Mouse (Mus musculus) adrenal gland, adult 8-10 months (tissue): ENCODE measurements around the gene Cbx2. TPM values are rescaled to one million over a fixed set of nuclear protein-coding genes. Genes with fewer than 3 reads are reported as not detected.

Experiments
- DNase-seq: peaks from one replicate; pipeline ENCODE4 v3.0.0; 2022
- total RNA-seq, 4 experiments: library from RNA; stranded (reverse); gene quantifications; 2 replicates each; pipeline ENCODE4 v1.2.4; 2022

Gene Cbx2
- total RNA-seq, 4 experiments from 2014 or later = 4.6 to 8.1 (median 5.6) TPM

DNA sequence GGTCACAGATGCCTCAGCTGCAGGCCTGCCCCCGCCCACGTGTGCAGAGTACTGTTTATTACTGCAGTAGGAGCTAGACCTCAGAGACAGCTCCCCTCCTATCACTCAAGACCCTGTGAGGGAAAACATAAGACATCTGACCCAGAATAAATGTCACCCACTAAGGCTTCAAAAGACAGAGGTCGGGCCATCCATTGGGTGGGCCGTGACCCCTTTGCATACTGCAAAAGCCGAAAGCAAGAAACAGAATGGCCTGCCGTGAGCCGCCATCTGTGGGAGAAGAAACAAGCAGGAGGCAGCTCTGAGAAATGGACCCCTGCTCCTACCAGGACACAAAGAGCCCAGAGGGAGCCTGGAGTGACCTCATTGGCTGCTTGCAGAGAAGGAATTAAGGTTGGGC lies 5.3 kb upstream of the Cbx2 start:
- no peak for DNase-seq

DNA sequence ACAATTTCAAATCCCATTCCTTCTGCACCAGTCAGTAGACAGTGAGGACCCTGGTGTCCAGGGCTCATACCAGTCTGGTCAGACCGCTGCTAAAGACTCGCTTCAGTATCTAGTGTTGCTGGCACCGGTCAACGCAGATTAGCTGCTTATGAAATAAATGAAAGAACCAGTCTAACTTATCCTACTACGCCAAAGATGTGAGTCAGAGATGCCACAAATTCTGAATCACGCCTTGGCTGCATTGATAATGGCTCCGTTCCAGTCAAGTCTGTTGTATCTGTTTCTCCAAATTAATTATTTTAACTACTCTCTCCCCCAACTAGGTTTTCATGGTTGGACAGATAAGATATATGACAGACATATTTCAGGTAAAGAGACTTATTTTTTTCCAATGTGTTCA lies 1.6 kb upstream of the Cbx2 start:
- DNase-seq = no peak

DNA sequence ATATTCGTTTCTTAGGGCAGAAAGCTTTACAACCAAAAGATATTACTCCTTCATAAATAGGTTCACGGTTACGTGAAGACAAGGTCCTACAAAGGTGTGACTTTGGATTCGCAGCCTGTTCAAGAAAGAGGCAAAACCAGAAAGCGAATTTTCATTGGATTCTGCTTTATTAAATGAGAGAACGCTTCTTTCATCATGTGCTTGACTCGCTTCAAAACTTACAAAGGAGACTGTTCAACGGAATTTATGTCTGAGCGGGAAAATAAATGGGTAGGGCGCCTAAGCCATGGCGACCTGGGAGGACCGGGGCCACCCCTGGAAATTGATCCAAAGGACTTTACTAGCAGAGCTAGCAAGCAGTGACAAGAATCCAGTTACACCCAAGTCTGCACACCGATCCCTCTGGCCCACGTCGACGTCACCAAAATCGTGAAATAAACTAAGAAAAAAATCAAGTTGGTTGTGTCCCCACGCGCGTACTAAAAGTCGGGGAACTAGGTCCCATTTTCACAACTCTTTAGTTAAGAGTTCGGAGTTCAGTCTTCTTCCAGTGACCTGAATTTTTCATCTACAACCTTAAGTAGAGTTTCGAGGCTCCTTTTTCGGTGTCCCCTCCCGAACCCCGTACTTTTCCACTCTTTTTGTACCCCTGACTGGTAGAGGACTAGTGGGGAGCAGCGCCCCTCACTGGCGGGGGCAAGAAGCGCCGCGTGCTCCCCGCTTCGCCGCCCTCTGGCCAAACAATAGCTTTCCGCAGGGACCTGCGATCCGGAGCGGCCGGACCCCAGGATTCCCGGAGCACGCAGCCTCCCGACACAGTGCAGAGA lies 481 bp upstream of the Cbx2 start:
- DNase-seq = no peak

DNA sequence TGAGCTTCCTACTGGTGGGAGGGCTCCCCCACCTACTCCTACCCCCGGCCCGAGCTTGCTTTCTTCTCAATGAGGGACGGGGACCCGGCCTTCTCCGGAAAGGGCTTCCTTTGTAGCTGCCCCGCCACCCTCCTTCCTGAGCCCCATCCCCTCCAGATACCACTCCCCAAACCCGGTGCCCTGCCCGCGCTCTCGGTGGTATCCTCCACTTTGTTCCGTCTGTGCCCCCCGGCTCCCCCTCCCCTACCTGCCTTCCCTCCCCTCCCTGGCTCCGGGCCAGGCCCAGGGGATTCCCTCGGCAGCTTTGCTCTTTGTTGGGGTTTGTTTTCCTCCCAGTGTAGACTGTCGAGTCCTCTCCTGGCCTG lies 836 bp downstream of the Cbx2 start:
- no peak for DNase-seq

DNA sequence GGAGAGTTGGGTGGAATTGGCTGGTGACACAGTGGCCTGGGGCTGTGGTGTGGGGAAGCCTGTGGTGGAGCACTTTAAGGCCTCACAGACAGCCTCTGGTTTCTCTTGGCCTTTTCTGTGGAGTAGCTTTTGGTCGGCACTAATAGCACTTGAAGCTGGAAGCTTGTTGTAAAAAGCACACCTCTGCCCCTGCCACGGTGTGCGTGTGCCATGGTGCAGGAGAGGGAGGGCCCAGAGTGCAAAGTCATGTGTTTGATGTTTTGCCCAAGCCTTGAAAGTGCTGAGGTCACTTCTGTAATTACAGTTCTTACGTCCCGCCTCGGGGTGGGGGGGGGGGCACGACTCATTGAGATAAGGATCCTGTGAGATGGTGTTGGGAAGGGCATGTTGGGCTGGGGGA lies 1.5 kb downstream of the Cbx2 start:
- no peak for DNase-seq

DNA sequence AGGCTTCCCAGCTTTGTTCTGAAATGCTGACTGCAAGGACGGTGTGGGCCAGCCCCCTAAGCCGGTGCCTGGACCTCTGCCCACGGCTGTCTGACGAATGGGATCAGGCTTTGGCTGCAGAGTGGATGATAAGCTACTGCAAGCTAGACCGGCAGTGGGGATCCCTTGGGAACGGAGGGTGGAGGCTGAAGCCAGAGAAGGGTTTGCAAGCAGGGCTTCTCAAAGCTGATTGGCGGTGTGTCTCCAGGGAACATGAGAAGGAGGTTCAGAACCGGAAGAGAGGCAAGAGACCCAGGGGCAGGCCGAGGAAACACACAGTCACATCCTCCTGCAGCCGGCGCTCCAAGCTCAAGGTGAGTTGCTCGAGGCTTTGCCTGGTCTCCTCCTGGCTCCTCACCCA lies 3.4 kb downstream of the Cbx2 start:
- DNase-seq = no peak

DNA sequence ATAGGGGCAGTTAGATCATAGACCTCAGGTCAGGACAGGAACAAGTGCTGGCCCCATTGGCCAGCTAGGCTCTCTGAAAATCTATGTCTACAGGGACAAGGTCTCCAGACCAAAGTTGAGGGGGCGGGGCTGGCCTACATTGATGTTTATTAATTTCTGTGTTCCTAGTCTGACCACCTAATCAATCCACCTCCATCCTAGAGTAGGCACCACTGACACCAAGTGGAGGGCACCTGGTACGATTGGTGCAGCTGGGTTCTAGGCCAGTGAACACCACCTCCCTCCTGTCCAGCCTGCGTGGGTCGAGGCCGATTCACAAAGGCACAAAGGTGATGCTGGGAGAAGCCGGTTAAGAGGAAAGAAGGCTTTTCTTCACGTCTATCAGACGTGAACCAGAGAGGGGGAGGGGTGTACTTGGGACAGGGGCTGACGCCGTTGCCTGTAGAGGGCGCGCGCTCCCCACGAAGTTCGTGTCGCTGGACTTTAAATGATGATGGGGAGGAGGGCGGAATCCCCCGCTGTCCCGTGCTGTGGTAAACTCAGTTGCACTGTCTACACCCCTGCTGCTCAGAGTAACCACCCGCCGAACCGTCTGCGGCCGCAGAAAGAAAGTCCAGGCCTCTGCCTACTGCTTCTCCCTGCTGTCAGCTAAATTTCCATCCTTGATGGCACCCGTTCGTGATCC lies 11.3 kb downstream of the Cbx2 start:
- DNase-seq = peak; percentile 66

DNA sequence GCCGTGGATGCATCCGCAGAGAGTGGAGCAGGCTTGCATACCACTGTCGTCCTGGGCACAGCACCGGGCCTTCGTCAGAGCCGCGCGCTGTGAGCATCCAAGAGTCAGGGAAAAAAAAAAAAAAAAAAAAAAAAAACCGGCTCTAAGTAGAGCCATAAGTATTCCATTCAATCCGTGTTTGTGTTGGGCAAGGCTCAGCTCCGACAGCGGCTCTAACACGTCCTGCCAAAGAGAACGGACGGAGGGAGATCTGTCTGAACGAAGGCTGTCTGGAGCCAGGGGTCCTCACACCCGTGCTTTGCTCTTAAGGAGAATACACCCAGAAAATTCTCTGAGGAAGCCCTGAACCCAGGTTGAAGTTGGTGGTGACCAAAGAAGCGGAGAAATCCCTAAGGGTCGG lies 11.9 kb downstream of the Cbx2 start:
- DNase-seq = no peak

DNA sequence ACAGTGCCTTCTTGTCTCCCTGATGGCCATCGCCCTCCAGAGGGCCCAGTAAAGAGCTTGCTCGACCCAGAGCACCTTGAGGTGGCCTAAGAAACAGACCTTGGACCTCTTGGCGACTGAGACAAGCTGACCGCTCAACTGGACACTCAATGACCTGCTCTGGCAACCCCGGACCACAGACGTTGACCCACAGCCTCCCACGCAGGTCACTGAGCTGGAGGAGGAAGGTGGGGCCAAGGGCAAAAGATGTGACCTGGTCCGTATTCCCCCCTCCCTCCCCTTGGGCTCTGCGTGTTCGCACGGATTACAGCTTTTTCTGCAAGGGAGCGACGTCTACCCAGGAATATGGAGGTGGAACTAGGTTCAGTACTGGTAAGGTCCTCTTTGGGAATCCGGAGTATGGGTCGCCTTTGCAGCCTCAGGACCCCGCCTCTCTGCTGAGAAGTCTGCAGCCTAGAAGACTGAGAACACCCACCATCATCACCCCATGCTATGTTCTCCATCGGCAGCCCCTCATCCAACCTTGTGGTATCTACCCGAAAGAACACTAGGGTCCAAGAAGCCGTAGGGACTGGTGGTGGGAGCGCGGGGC lies 12.4 kb downstream of the Cbx2 start:
- DNase-seq = no peak

DNA sequence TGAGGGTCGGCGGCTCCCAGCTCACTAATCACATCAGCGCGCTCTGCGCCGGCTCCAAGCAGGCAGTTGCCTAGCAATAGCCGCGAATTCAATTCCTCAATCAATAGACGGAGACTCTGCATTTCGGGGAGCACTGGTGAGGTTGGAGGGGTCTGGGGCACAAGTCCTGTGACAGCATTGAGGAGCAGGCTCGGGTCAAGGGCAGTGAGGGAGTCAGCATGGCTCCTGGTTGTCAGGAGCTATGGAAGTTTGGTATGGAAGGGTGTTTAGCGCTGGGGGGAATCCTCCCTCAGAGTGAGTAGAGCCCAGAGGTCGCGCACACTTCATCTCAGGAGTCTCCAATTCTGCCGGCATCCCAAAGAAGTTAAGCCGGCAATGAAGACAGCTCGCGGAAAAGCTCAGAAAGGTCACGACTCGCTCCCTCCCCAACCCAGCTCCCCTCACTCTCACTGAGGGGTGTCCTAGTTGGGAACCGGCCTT lies 13.0 kb downstream of the Cbx2 start:
- DNase-seq = no peak

DNA sequence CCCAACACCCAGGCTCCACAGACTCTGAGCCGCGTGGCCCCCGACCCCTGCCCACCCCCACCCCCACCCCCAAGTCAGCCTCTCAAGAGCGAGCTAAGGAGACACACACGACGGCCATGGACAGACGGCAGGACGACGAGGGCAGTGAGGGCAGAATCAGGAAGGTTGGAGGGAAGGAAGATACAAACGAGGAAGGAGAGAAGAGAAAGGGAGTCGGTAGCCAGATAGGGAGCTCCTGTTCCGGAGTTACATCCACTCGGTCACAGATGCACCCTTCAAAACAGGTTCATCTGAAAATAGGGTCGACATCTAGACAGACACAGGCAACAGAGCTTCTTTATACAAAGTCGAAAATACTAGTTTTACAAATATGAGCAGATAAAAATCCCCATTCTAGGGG lies 13.7 kb downstream of the Cbx2 start:
- no peak for DNase-seq

DNA sequence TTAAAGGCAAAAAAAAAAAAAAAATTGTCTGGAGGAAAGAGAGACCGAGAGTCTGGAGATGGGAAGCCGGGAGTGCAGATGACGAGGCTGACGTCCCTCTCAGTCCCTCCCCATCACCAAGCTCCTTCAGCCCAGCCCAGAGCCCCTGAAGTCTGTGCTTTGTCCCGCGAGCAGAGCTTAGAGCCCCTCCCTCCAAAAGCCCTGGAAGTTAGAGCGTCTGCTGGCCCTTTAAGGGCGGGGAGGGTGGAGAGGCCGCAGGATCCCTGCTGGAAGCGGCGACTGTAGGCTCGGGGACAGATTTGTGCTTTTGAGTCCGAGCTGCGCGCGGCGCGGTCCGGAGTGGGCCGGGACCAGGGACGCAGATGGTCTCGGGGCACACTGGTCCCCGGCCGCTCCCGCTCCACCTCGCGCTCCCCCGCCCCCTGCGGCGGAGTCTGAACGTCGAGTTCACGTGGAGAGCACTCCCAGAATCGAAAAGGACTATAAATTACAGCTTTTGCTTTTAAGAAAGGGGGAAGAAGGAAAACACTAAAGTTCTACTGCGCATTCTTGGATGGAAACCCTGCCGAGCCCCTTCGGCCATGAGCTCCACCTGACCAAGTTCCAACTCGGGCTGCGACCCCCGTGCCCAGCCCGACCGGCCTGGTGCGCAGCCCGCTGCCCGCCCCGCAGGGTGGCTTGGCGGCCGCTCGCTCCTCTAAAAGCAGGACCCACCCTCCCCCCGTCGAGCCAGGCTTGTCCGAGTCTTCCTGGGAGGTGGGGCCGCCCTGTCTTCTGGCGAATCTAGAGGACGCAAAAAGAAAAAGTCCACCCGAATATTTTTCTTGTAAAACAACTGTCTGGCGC lies 14.4 kb downstream of the Cbx2 start:
- DNase-seq = no peak

DNA sequence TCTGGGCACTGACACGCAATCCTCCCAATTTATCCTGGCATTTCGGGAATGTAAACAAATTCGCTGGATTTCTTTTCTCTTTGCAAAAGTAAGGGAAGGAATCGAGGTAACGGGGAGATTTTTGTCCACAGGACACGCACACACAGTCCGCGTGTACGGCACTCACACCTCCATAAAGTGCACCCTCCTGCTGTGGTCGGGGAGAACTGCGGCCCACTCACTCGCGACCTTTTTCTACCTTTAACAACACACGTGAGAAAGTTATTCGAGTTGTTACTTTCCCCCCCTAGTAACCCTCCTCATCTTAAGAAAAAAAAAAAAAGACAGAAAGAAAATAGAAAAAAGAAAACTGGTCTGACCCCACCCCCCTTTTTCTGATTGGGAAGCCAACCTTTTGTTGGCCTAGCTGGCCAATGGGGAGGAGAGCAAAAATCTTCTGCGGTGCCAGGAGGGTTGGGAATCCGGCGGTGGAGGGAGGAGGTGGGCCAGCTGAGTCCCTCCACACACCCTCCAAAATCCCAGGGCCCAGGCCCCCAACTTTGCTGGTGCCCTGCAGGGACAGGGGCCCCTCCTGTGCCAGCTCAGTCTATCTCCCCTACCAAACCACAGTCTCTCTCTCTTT lies 15.1 kb downstream of the Cbx2 start:
- DNase-seq = no peak

DNA sequence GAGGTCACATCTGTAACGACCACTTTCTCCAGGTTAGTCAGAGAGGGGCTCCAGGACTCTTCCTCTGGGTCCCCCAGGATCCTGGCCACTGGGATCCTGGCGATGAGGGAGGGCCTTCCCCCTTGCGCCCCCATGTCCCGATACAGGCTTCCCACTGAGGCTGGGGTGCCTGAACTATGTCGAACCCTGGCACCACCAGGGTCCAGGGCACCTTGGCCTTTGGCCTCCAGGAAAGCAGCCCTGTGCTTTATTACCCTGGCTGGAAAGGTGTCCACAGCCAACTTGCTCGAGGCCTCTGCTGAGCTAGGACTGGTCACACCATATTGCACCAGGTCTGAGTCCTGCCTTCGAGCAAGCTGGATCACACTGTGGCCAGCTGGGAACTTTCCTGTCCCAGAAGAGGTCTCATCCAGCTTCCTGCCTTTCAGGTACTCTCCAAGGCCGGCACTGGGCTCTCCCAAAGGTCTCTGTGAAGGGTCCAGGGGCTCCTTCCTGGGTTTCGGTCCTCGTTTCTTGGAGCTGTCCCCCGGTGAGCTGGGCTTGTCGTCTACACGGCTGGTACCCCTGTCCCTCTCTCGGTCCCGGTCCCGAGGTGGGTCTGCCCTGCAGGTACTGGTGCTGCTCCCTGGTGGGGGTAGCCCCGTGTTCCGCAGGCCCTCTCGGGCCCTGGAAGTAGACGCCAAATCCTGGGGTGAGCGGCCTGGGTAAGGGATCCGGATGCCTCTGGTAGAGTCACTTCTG lies 16.2 kb downstream of the Cbx2 start:
- DNase-seq = no peak

DNA sequence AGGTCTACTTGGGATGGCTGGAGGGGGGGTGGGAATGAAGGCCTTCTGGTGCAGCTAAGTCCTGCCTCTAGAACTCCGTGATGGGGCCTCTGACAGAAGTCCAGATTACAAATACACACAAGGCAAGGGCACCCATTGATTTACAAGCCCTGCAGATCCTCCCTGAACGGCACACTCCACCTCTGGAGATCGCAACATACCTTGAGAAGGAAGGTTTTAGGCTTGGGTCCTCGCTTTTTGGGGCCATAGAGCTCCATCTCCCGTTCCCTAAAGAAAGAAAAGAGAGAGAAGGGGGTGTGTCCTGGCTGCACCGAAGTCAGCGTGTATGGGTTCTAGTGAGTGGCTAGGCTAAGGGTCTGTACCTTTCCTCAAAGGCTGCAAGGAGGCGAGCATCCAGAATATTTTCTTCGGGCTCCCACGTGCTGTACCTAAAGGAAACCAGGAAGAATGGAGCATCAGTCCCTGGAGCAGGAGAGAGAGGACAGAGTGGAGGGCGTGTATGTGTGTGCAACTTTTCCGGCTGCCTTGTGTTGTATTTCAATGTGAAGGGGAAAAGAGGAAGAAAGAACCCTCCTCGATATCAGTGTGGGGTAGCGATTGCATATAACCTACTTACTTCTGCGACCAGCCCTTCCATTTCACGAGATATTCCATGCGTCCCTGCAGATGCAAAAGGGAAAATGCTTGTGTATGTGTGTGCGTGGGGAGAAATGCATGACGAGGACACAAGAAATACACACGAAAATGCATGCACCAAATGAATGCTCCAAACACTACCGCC lies 17.2 kb downstream of the Cbx2 start:
- no peak for DNase-seq

DNA sequence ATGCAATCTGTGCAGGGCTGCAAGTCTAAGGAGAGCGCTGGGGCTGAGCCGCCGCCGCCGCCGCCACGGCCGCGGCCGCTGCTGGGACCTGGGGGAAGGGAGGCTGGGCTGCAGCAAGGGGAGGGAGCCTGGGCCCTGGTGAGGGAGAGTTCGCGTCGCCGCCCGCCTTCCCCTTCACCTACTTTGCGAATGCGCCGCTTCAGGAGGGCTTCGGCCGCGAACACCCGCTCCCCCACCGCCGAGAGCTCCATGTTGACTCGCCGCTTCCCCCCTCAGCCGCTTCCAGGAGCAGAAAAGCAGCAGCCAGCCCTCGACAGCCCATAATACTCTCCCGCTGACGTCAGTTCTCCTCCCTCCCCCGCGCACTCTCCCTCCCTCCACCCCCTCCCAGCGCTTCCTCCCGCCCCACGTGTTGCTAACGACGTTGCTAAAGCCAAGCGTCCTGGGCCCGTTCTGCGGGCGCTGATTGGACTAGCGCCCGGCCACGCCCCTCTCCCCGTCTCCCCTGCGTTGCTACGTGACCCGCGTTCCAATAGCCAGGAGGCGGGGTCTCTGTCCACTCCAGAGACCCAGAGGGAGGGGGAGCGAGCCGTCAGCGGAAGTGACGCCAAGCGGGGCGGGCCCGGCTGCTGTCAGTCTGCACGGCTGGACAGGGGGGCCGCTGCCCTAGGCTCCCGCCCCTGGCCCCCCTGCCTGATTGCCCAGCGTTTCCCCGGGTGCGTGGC lies 18.0 kb downstream of the Cbx2 start, which contains the start of gene Cbx8:
Cbx8 (minus strand) TSS at position 370 of the 725 bp plus-strand sequence.
- peak; percentile 99 for DNase-seq

DNA sequence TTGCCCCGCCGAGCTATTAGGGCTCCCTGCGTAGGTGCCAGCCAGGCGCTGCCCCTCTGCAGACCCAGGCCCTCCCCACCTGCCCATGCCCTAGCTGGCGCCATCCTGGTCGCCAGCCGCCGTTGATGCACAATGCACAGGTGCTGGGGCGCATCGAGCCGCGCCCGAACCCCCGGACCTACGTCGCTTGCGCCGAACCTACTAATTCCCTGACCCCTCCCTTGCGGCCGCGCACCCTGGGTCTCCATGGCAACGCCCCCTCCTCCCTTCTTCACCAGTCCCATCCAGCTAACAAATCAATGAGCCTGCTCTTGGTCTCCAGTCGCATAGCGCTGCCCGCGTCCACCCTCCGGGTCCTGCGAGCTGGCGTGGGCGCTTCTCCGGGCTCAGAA lies 18.6 kb downstream of the Cbx2 start:
- DNase-seq = no peak

DNA sequence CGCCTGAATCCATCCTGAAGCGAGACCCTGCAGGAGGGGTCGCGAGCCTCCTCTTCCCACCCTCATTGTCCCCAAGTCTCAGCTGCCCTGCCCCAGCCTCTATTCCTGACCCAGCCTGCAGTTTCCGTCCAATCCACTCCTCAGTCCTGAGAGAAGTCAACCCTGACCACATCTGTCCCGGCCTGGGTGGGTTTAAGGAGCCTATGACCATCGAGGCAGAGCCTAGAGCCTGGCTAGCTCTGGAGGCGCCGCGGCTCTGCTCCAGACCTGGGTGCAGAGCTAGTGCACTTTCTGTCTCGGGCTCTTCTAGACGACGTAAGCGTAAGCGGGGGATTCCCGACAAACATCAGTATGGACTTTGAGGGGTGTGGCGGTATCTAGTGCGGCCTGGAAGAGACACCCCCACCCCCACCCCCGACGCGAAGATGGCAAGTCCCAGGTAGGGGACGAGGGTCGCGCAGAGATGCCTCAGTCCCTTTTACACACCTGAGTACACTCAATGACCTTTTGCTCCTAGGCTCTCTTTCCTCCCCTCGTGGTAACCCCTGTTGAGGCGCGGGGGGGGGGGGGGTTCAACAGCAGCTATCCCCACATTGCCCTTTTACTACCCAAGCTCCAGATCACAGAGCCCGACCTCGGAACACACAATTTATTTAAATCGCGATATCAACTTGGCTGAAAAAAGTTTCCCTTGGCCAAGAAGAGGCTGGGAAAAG lies 19.1 kb downstream of the Cbx2 start:
- no peak for DNase-seq
